Mouse (Mus musculus) G1E (cell line): ENCODE data around the gene Bcar1. TPM values are rescaled to one million over a fixed set of nuclear protein-coding genes. Genes with fewer than 3 reads are reported as not detected.

Source experiments
- ATAC-seq: 2 replicates; pipeline ENCODE4 v1.8.0; 2016; ENCODE audit warnings: mild to moderate bottlenecking; ENCODE audit not compliant: insufficient number of reproducible peaks, poor library complexity, low FRiP score, severe bottlenecking; ENCODE audit errors: extremely low read depth
- DNase-seq: peaks from one replicate; pipeline ENCODE4 v3.0.0; 2012; ENCODE audit warnings: low spot score
- H3K27me3 ChIP-seq: 2 replicates; pipeline ENCODE4 v1.6.1; 2012; ENCODE audit warnings: mild to moderate bottlenecking, low read length, inconsistent platforms; ENCODE audit not compliant: insufficient read depth
- H3K36me3 ChIP-seq: replicated peaks from 2 replicates; pipeline ENCODE3; 2012; ENCODE audit warnings: mild to moderate bottlenecking, inconsistent platforms
- H3K4me1 ChIP-seq: 2 replicates; pipeline ENCODE4 v1.6.1; 2012; ENCODE audit warnings: low read depth, low read length, inconsistent platforms, mixed read lengths; ENCODE audit not compliant: insufficient read depth
- H3K4me3 ChIP-seq: 2 replicates; pipeline ENCODE4 v1.5.1; 2012; ENCODE audit warnings: low read depth, mild to moderate bottlenecking, inconsistent platforms, low read length, moderate library complexity, mixed read lengths
- H3K9me3 ChIP-seq: replicated peaks from 2 replicates; pipeline ENCODE4 v1.6.1; 2012; ENCODE audit warnings: inconsistent platforms
- CTCF ChIP-seq: IDR thresholded peaks from 2 replicates; pipeline ENCODE4 v1.5.1; 2012; ENCODE audit warnings: low read depth, low read length, inconsistent platforms, mixed read lengths
- GATA1 ChIP-seq: IDR thresholded peaks from 2 replicates; pipeline ENCODE4 v1.6.1; 2012; ENCODE audit warnings: borderline replicate concordance, low read length, inconsistent platforms, mixed read lengths
- GATA2 ChIP-seq: IDR thresholded peaks from 2 replicates; pipeline ENCODE4 v1.6.1; 2012; ENCODE audit warnings: low read depth, low read length, inconsistent platforms, borderline replicate concordance
- POLR2AphosphoS5 ChIP-seq: IDR thresholded peaks from 2 replicates; pipeline ENCODE4 v1.6.1; 2012; ENCODE audit warnings: low read depth, low read length, inconsistent platforms; ENCODE audit not compliant: insufficient replicate concordance
- TAL1 ChIP-seq: conservative IDR thresholded peaks from 2 replicates; pipeline ENCODE4 v1.6.1; 2012; ENCODE audit warnings: low read depth, low read length, inconsistent platforms, mixed read lengths
- polyA plus RNA-seq: library from polyadenylated mRNA; stranded (reverse); fragments of >175 nt; gene quantifications from 2 replicates; pipeline ENCODE4 v1.2.3, GENCODE M21; 2012
- total RNA-seq, 2 experiments: library from RNA; stranded (forward) in 1 of 2; stranded (reverse) in 1 of 2; fragments of 200-1000 nt in 1 of 2; fragments of >200 nt in 1 of 2; fragmentation: Nextera tagmentation in 1 of 2; gene quantifications; 2 replicates each; pipeline ENCODE4 v1.2.3; 2014 to 2017

Gene Bcar1
- total and polyA plus RNA-seq, 3 experiments, result 0.39 to 1.1 (median 1.0) TPM

DNA sequence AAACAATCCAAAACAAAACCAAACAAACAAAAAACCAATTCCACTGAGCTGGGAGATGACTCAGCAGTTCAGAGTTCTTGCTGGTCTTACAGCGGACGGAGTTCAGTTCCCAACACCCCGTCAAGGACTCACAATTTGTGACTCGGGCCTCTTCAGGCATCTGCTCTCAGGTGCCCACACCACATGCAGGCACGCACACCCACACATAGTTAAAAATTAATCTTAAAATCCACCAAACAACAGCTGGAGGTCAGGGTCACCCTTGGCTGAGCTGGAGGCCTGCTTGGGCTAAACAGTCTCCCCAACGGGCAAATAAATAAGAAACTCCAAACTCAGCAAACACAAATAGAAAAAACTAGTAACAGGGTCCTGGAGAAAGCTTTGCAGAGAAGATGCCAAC lies 35.3 kb downstream of the Bcar1 start:
- 0 out of 2 replicates have a peak, but pooled peaks cover 2% of the 10 kb centered on the region for H3K4me1 ChIP-seq
- no peak for TF ChIP-seq GATA1
- no peak for TF ChIP-seq POLR2AphosphoS5
- TF ChIP-seq GATA2, result no peak
- TF ChIP-seq CTCF, result no peak
- no peak for TF ChIP-seq TAL1
- ATAC-seq (no peak), DNase-seq (no peak)
- H3K4me3 ChIP-seq, result no peak overlapping the region
- H3K36me3 ChIP-seq, result no peaks in the 10 kb centered on the region
- no peaks in the 10 kb centered on the region for H3K9me3 ChIP-seq
- peaks cover 62% of the 10 kb centered on the region for H3K27me3 ChIP-seq

DNA sequence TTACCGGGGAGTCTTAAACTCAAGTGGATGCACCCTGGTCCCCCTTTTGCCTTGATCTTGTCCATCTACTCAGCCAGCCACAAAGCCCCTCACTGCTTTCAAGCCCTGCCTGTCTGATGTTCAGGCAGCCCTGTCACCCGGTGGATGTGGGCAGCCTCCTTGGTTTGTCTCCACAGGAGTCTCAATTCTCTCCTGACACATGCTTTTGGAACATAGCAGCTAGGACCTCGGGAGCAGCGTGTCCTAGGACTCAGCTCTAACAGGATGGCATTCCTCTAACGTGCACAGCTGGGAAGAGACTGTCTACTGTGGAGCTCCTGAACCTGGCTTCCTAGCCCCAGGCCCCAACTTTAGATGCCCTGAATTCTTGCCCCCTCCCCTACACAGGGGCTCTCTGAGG lies 37.9 kb downstream of the Bcar1 start:
- Histone ChIP-seq H3K27me3 (peaks cover 66% of the 10 kb centered on the region), H3K36me3 (no peaks in the 10 kb centered on the region), H3K4me1 (no peaks in the 10 kb centered on the region), H3K4me3 (no peak overlapping the region), H3K9me3 (no peaks in the 10 kb centered on the region)
- DNase-seq (no peak), ATAC-seq (no peak)
- TF ChIP-seq GATA1, result no peak

GRCm38 (mm10) chr8:111705222-111705621 lies 38.4 kb downstream of the Bcar1 start:
- H3K27me3 ChIP-seq, result peaks cover 62% of the 10 kb centered on the region
- DNase-seq (no peak), ATAC-seq (no peak)
- no peak overlapping the region for H3K4me3 ChIP-seq
- H3K36me3 ChIP-seq, result no peaks in the 10 kb centered on the region
- no peaks in the 10 kb centered on the region for H3K9me3 ChIP-seq
- no peaks in the 10 kb centered on the region for H3K4me1 ChIP-seq
- no peak for TF ChIP-seq GATA1
- TF ChIP-seq TAL1, result no peak
- no peak for TF ChIP-seq CTCF
- no peak for TF ChIP-seq GATA2
- TF ChIP-seq POLR2AphosphoS5, result no peak

GRCm38 (mm10) chr8:111704585-111704984 lies 39.0 kb downstream of the Bcar1 start:
- Histone ChIP-seq H3K36me3 (no peaks in the 10 kb centered on the region), H3K4me3 (0 out of 2 replicates have a peak overlapping the region, but pooled peaks have one; percentile 14), H3K27me3 (peaks cover 57% of the 10 kb centered on the region), H3K4me1 (no peaks in the 10 kb centered on the region), H3K9me3 (no peaks in the 10 kb centered on the region)
- no peak for TF ChIP-seq POLR2AphosphoS5
- no peak for TF ChIP-seq CTCF
- TF ChIP-seq TAL1, result no peak
- TF ChIP-seq GATA1, result no peak
- TF ChIP-seq GATA2, result no peak
- no peak for DNase-seq
- ATAC-seq, result no peak

- ATAC-seq (no peak), DNase-seq (no peak)
- no peaks in the 10 kb centered on the region for H3K4me1 ChIP-seq
- H3K27me3 ChIP-seq, result peaks cover 41% of the 10 kb centered on the region
- no peaks in the 10 kb centered on the region for H3K36me3 ChIP-seq
- TF ChIP-seq CTCF (no peak), GATA1 (no peak), POLR2AphosphoS5 (no peak), GATA2 (no peak), TAL1 (no peak)
- H3K4me3 ChIP-seq, result no peak overlapping the region
- no peaks in the 10 kb centered on the region for H3K9me3 ChIP-seq
These were observed 42.2 kb downstream of the Bcar1 start for GRCm38 (mm10) chr8:111701380-111701779.

DNA sequence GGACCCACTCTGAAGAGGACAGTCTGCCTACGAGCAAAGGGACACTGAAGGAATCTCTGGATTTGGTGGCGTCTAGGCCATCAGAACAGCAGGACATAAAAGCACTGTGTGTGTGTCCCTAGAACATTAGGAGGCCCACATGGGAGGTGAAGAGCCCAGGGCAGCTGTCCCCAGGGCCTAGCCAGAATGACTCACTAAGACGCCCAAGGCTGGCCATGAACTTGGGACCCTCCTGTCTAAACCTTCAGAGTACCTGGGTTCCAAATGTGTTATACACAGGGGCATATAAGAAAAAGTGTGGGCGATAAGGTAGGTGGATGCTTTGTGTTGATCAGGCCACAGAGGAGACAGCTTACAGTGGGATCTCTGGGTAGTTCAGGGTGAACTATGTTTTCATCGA lies 42.9 kb downstream of the Bcar1 start:
- H3K4me1 ChIP-seq, result no peaks in the 10 kb centered on the region
- DNase-seq, result no peak
- ATAC-seq, result no peak
- H3K27me3 ChIP-seq, result peaks cover 36% of the 10 kb centered on the region
- H3K9me3 ChIP-seq, result no peaks in the 10 kb centered on the region
- TF ChIP-seq GATA2 (no peak), CTCF (no peak), TAL1 (no peak), POLR2AphosphoS5 (no peak), GATA1 (no peak)
- no peak overlapping the region for H3K4me3 ChIP-seq
- H3K36me3 ChIP-seq, result no peaks in the 10 kb centered on the region

DNA sequence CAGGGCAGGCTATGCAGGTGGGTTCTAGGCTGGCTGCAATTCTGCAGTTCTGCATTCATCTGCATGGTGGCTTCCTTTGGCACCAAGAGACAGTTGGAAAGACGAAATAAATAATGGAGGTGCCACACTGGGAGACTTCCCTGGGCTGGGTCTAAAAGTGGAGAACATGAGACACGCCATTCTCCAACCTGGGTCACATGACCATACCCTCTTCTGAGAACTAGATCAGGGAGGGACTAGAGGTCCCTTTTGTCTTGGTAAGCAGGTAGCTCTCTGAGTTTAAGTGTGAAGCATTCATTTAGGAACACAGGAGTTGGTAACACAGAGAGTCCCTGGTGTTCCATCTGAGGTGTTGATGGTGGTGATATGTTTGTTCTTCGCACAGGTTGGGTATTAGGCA lies 43.4 kb downstream of the Bcar1 start:
- Histone ChIP-seq H3K36me3 (no peaks in the 10 kb centered on the region), H3K4me3 (no peak overlapping the region), H3K4me1 (no peaks in the 10 kb centered on the region), H3K27me3 (peaks cover 31% of the 10 kb centered on the region), H3K9me3 (no peaks in the 10 kb centered on the region)
- no peak for TF ChIP-seq CTCF
- TF ChIP-seq TAL1, result no peak
- TF ChIP-seq POLR2AphosphoS5, result no peak
- TF ChIP-seq GATA2, result no peak
- TF ChIP-seq GATA1, result no peak
- ATAC-seq (no peak), DNase-seq (no peak)
